Mouse (Mus musculus) midbrain, postnatal 0 days (tissue): ENCODE results near the gene D430042O09Rik. TPM values are rescaled to one million over a fixed set of nuclear protein-coding genes. Genes with fewer than 3 reads are reported as not detected.

Experiments
- ATAC-seq: fragments of 200-750 bp; cut with Nextera tagmentation; 2 replicates; pipeline ENCODE4 v1.8.0; 2017; ENCODE audit warnings: moderate number of reproducible peaks, mild to moderate bottlenecking, moderate TSS enrichment, moderate library complexity; ENCODE audit not compliant: low FRiP score
- DNase-seq: peaks from one replicate; pipeline ENCODE4 v3.0.0-alpha.2; 2015; ENCODE audit warnings: low spot score
- H3K27ac ChIP-seq: fragments of 300-500 bp; sonication (generic); 2 replicates; pipeline ENCODE4 v1.5.1; 2014; ENCODE audit warnings: low read depth, mild to moderate bottlenecking, low read length, mixed read lengths
- H3K27me3 ChIP-seq: fragments of 300-500 bp; sonication (generic); 2 replicates; pipeline ENCODE4 v1.6.1; 2014; ENCODE audit warnings: low read length, control low read depth, mixed read lengths; ENCODE audit not compliant: insufficient read depth
- H3K36me3 ChIP-seq: fragments of 300-500 bp; sonication (generic); 2 replicates; pipeline ENCODE4 v1.6.1; 2014; ENCODE audit warnings: low read length, control low read depth, mixed read lengths; ENCODE audit not compliant: insufficient read depth
- H3K4me1 ChIP-seq: fragments of 300-500 bp; sonication (generic); 2 replicates; pipeline ENCODE4 v1.6.1; 2014; ENCODE audit warnings: mild to moderate bottlenecking, control low read depth, antibody characterized with exemption, low read length, mixed read lengths; ENCODE audit not compliant: insufficient read depth
- H3K4me2 ChIP-seq: fragments of 300-500 bp; sonication (generic); 2 replicates; pipeline ENCODE4 v1.6.1; 2014; ENCODE audit warnings: low read depth, mild to moderate bottlenecking, low read length, mixed read lengths; ENCODE audit not compliant: poor library complexity, severe bottlenecking
- H3K4me3 ChIP-seq: fragments of 300-500 bp; sonication (generic); 2 replicates; pipeline ENCODE4 v1.5.1; 2014; ENCODE audit warnings: low read depth, mild to moderate bottlenecking, low read length, moderate library complexity
- H3K9ac ChIP-seq: fragments of 300-500 bp; sonication (generic); replicated peaks from 2 replicates; pipeline ENCODE4 v1.6.1; 2014; ENCODE audit warnings: mild to moderate bottlenecking, low read length, moderate library complexity, mixed read lengths; ENCODE audit not compliant: poor library complexity, severe bottlenecking
- H3K9me3 ChIP-seq: fragments of 300-500 bp; sonication (generic); 2 replicates; pipeline ENCODE4 v1.6.1; 2016; ENCODE audit warnings: low read length, control low read depth
- CTCF ChIP-seq: IDR thresholded peaks from 2 replicates; pipeline ENCODE4 v1.5.1; 2016; ENCODE audit warnings: antibody characterized with exemption, mild to moderate bottlenecking
- WGBS: fragments of 180-500 bp; shearing (Covaris S2); extraction: QIAGEN DNeasy Blood & Tissue Kit; methylation state at CpG from one replicate; pipeline ENCODE4 v1.1.7; 2014; 5-methylcytosine and 5-hydroxymethylcytosine counted together
- polyA plus RNA-seq: library from polyadenylated mRNA; unstranded; fragments of >200 nt; fragmentation: Nextera tagmentation; extraction: Ambion mirVana; gene quantifications from 2 replicates; pipeline ENCODE4 v1.2.1, GENCODE M21; 2015
- total RNA-seq: library from RNA; depleted of rRNA; stranded (reverse); fragments of >200 nt; gene quantifications from 2 replicates; pipeline ENCODE4 v1.2.3, GENCODE M21; 2014

D430042O09Rik gene
- total and polyA plus RNA-seq, 2 experiments from 2014 or later, result 4.3 to 16.9 TPM

GRCm38 (mm10) chr7:125860421-125860820, 152.7 kb downstream of the D430042O09Rik start:
- DNase-seq (no peak), ATAC-seq (no peak)
- no peak overlapping the region for H3K4me3 ChIP-seq
- 0 out of 2 replicates have a peak, but pooled peaks cover 4% of the 10 kb centered on the region for H3K36me3 ChIP-seq
- H3K9ac ChIP-seq, result no peak overlapping the region
- no peaks in the 10 kb centered on the region for H3K27me3 ChIP-seq
- no peaks in the 10 kb centered on the region for H3K9me3 ChIP-seq
- TF ChIP-seq CTCF, result no peak
- no peak overlapping the region for H3K27ac ChIP-seq
- 90% methylated on average over 9 of the region's 9 CpGs for WGBS
- H3K4me2 ChIP-seq, result no peak overlapping the region
- no peaks in the 10 kb centered on the region for H3K4me1 ChIP-seq

- Histone ChIP-seq H3K27ac (no peak overlapping the region), H3K36me3 (0 out of 2 replicates have a peak, but pooled peaks cover 6% of the 10 kb centered on the region), H3K27me3 (no peaks in the 10 kb centered on the region), H3K9me3 (no peaks in the 10 kb centered on the region), H3K9ac (no peak overlapping the region), H3K4me2 (no peak overlapping the region), H3K4me1 (no peaks in the 10 kb centered on the region), H3K4me3 (no peak overlapping the region)
- no peak for DNase-seq
- no peak for TF ChIP-seq CTCF
- ATAC-seq, result no peak
- WGBS, result 87% methylated on average over 1 of the region's 1 CpGs
These were observed 156.3 kb downstream of the D430042O09Rik start for GRCm38 (mm10) chr7:125864026-125864425.

DNA sequence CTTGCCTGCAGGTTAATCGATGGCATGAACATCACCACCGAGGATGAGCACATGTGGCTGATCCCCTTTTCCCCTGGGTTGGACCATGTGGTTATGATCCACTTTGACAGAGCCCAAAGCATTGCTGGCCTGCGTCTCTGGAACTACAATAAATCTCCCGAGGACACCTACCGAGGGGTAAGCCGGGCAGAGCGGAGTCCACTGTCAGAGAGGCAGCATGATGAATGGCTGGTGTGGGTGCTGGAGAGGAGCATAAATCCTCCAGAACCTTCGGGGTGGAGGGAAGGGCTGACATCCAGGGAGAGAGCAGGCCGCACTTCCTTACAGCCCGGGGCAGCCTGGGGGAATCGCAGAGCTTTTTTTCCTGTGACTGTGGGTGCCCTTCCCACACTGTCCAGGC, 157.5 kb downstream of the D430042O09Rik start:
- ATAC-seq, result no peak
- WGBS, result 60% methylated on average over 11 of the region's 11 CpGs
- DNase-seq, result no peak
- Histone ChIP-seq H3K27me3 (no peaks in the 10 kb centered on the region), H3K4me2 (no peak overlapping the region), H3K4me3 (no peak overlapping the region), H3K9ac (no peak overlapping the region), H3K9me3 (no peaks in the 10 kb centered on the region), H3K36me3 (0 out of 2 replicates have a peak, but pooled peaks cover 2% of the 10 kb centered on the region), H3K27ac (no peak overlapping the region), H3K4me1 (no peaks in the 10 kb centered on the region)
- no peak for TF ChIP-seq CTCF

GRCm38 (mm10) chr7:125868570-125868969, 160.9 kb downstream of the D430042O09Rik start:
- Histone ChIP-seq H3K4me2 (no peak overlapping the region), H3K4me1 (peaks cover 6% of the 10 kb centered on the region), H3K36me3 (0 out of 2 replicates have a peak, but pooled peaks cover 5% of the 10 kb centered on the region), H3K9me3 (no peaks in the 10 kb centered on the region), H3K4me3 (no peak overlapping the region), H3K27me3 (no peaks in the 10 kb centered on the region), H3K27ac (no peak overlapping the region), H3K9ac (no peak overlapping the region)
- ATAC-seq (no peak), DNase-seq (no peak)
- no peak for TF ChIP-seq CTCF
- 83% methylated on average over 3 of the region's 3 CpGs for WGBS

DNA sequence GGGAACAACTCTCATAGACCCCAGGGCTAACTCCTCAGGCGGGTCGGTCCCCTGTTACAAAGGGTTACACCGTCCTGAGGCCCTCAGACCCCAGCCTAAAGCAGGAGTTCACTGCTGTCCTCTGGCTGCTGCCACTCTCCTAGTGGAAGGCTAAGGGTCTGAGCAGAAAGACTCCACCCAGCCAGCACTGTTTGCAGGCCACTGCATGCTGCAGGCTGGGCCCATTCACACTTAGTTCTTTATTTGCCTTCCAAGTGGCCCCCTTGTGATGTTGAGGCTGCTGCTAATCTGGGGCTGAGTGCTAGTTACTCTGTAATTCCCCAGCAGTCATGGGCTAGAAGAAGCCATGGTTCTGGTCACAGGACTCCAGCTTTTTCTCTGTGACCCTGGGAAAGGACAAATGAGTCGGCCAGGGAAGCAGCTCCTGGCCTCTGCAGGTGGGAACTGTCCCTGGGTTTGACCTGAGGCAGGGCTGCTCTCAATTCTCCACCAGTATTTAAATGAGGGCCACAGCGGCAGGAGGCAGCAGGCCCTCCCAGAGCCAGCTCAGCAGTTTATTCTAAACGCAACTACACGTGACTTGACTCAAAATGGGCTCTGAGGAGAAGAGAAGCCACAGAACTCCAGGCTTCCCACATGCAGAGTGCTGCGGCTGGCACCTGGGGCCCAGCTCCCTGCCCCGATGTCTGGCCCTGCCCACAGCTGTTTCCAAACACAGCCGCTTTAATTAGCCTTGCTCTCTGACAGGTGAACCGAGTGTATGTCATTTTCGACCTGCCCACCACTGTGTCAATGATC, 163.9 kb downstream of the D430042O09Rik start:
- no peak for TF ChIP-seq CTCF
- Histone ChIP-seq H3K9ac (no peak overlapping the region), H3K36me3 (0 out of 2 replicates have a peak, but pooled peaks cover 3% of the 10 kb centered on the region), H3K4me2 (no peak overlapping the region), H3K27ac (peak overlapping the region; percentile 1; the same call in 1 of the 2 replicates), H3K9me3 (no peaks in the 10 kb centered on the region), H3K4me1 (peaks cover 6% of the 10 kb centered on the region), H3K4me3 (no peak overlapping the region), H3K27me3 (no peaks in the 10 kb centered on the region)
- WGBS, result 21% methylated on average over 12 of the region's 12 CpGs
- DNase-seq (peak; percentile 62), ATAC-seq (0 out of 2 replicates have a peak, but pooled peaks have one; percentile 48)

GRCm38 (mm10) chr7:125872202-125872580, 164.5 kb downstream of the D430042O09Rik start:
- 41% methylated on average over 6 of the region's 6 CpGs for WGBS
- no peak for ATAC-seq
- H3K9ac ChIP-seq, result no peak overlapping the region

More at GRCm38 (mm10) chr7:125872202-125872580, 164.5 kb downstream of the D430042O09Rik start:
- H3K36me3 ChIP-seq, result 0 out of 2 replicates have a peak, but pooled peaks cover 3% of the 10 kb centered on the region
- H3K27me3 ChIP-seq, result no peaks in the 10 kb centered on the region
- DNase-seq, result no peak
- TF ChIP-seq CTCF, result no peak
- H3K4me2 ChIP-seq, result no peak overlapping the region
- H3K4me3 ChIP-seq, result no peak overlapping the region
- no peaks in the 10 kb centered on the region for H3K9me3 ChIP-seq
- peak overlapping the region; percentile 1; the same call in 1 of the 2 replicates for H3K27ac ChIP-seq
- H3K4me1 ChIP-seq, result peaks cover 6% of the 10 kb centered on the region
